Mouse (Mus musculus) forebrain, embryonic 14.5 days (tissue): ENCODE measurements around the gene Sppl2a. TPM values are rescaled to one million over a fixed set of nuclear protein-coding genes. Genes with fewer than 3 reads are reported as not detected.
A peak's percentile ranks its signal among the peaks of the same experiment; 100 is the strongest.

ENCODE experiments used
- ATAC-seq: fragments of 200-750 bp; cut with Nextera tagmentation; 2 replicates; pipeline ENCODE4 v1.8.0; 2017; ENCODE audit warnings: mild to moderate bottlenecking, moderate library complexity
- DNase-seq: peaks from one replicate; pipeline ENCODE4 v3.0.0-alpha.2; 2015; ENCODE audit warnings: low spot score
- H3K27ac ChIP-seq: fragments of 300-500 bp; sonication (generic); 2 replicates; pipeline ENCODE4 v1.5.1; 2014; ENCODE audit warnings: low read depth, mild to moderate bottlenecking, control low read depth, low read length, moderate library complexity
- H3K27me3 ChIP-seq: fragments of 300-500 bp; sonication (generic); replicated peaks from 2 replicates; pipeline ENCODE4 v1.6.1; 2014; ENCODE audit warnings: low read length, control low read depth, mixed read lengths; ENCODE audit not compliant: control insufficient read depth, insufficient read depth
- H3K36me3 ChIP-seq: fragments of 300-500 bp; sonication (generic); 2 replicates; pipeline ENCODE4 v1.6.1; 2014; ENCODE audit warnings: low read length, control low read depth; ENCODE audit not compliant: control insufficient read depth, insufficient read depth
- H3K4me1 ChIP-seq: fragments of 300-500 bp; sonication (generic); 2 replicates; pipeline ENCODE4 v1.6.1; 2014; ENCODE audit warnings: antibody characterized with exemption, low read length, control low read depth; ENCODE audit not compliant: control insufficient read depth, insufficient read depth
- H3K4me2 ChIP-seq: fragments of 300-500 bp; sonication (generic); 2 replicates; pipeline ENCODE4 v1.6.1; 2014; ENCODE audit warnings: mild to moderate bottlenecking, control low read depth, low read length
- H3K4me3 ChIP-seq: fragments of 300-500 bp; sonication (generic); 2 replicates; pipeline ENCODE4 v1.5.1; 2014; ENCODE audit warnings: low read depth, low read length, control low read depth
- H3K9ac ChIP-seq: fragments of 300-500 bp; sonication (generic); 2 replicates; pipeline ENCODE4 v1.6.1; 2014; ENCODE audit warnings: mild to moderate bottlenecking, low read length, control low read depth, moderate library complexity
- H3K9me3 ChIP-seq: fragments of 300-500 bp; sonication (generic); replicated peaks from 2 replicates; pipeline ENCODE4 v1.6.1; 2016; ENCODE audit warnings: low read length, control low read depth, mixed read lengths; ENCODE audit not compliant: control insufficient read depth
- WGBS: fragments of 180-500 bp; shearing (Covaris S2); extraction: QIAGEN DNeasy Blood & Tissue Kit; methylation state at CpG from one replicate; pipeline ENCODE4 v1.1.7; 2014; 5-methylcytosine and 5-hydroxymethylcytosine counted together
- polyA plus RNA-seq: library from polyadenylated mRNA; unstranded; fragments of >200 nt; fragmentation: Nextera tagmentation; extraction: Ambion mirVana; gene quantifications from 2 replicates; pipeline ENCODE4 v1.2.1, GENCODE M21; 2014

The Sppl2a gene
- polyA plus RNA-seq, 1 experiment from 2014 or later: 54.5 TPM

GRCm38 (mm10) chr2:126947646-126948045 lies 14.6 kb upstream of the Sppl2a start:
- no peak for DNase-seq
- H3K27me3 ChIP-seq: no peaks in the 10 kb centered on the region
- H3K4me3 ChIP-seq: no peak overlapping the region
- H3K9ac ChIP-seq: no peak overlapping the region
- ATAC-seq: no peak
- no peak overlapping the region for H3K4me2 ChIP-seq
- H3K9me3 ChIP-seq: no peaks in the 10 kb centered on the region
- H3K27ac ChIP-seq: no peak overlapping the region
- no peaks in the 10 kb centered on the region for H3K36me3 ChIP-seq
- no peaks in the 10 kb centered on the region for H3K4me1 ChIP-seq

GRCm38 (mm10) chr2:126943211-126943610 lies 10.2 kb upstream of the Sppl2a start:
- no peak overlapping the region for H3K4me2 ChIP-seq
- no peaks in the 10 kb centered on the region for H3K4me1 ChIP-seq
- H3K27ac ChIP-seq: no peak overlapping the region
- ATAC-seq (no peak), DNase-seq (no peak)
- no peaks in the 10 kb centered on the region for H3K36me3 ChIP-seq
- no peaks in the 10 kb centered on the region for H3K9me3 ChIP-seq
- H3K9ac ChIP-seq: no peak overlapping the region
- H3K27me3 ChIP-seq: no peaks in the 10 kb centered on the region
- 94% methylated on average over 2 of the region's 2 CpGs for WGBS
- no peak overlapping the region for H3K4me3 ChIP-seq

- Histone ChIP-seq H3K4me3 (no peak overlapping the region), H3K36me3 (no peaks in the 10 kb centered on the region), H3K27me3 (no peaks in the 10 kb centered on the region), H3K9me3 (no peaks in the 10 kb centered on the region), H3K4me1 (no peaks in the 10 kb centered on the region), H3K4me2 (no peak overlapping the region), H3K9ac (no peak overlapping the region), H3K27ac (no peak overlapping the region)
- no peak for ATAC-seq
- 80% methylated on average over 3 of the region's 3 CpGs for WGBS
- no peak for DNase-seq
Measured at GRCm38 (mm10) chr2:126940314-126940866, 7.4 kb upstream of the Sppl2a start.

- peak; percentile 24 for DNase-seq
- 55% methylated on average over 6 of the region's 6 CpGs for WGBS
Measured at GRCm38 (mm10) chr2:126938069-126938468, 5.0 kb upstream of the Sppl2a start.

GRCm38 (mm10) chr2:126933921-126934320 lies 886 bp upstream of the Sppl2a start:
- H3K4me2 ChIP-seq: no peak overlapping the region; the same call in 1 of the 2 replicates
- no peak overlapping the region for H3K27ac ChIP-seq
- no peaks in the 10 kb centered on the region for H3K27me3 ChIP-seq
- H3K36me3 ChIP-seq: no peaks in the 10 kb centered on the region
- H3K4me1 ChIP-seq: peaks cover 6% of the 10 kb centered on the region; the same call in 1 of the 2 replicates
- no peaks in the 10 kb centered on the region for H3K9me3 ChIP-seq
- no peak overlapping the region for H3K9ac ChIP-seq
- ATAC-seq (no peak), DNase-seq (no peak)
- no peak overlapping the region for H3K4me3 ChIP-seq

More at GRCm38 (mm10) chr2:126938069-126938468, 5.0 kb upstream of the Sppl2a start:
- no peak overlapping the region for H3K4me2 ChIP-seq
- no peak overlapping the region for H3K27ac ChIP-seq
- H3K36me3 ChIP-seq: no peaks in the 10 kb centered on the region
- no peaks in the 10 kb centered on the region for H3K27me3 ChIP-seq
- H3K4me3 ChIP-seq: no peak overlapping the region
- ATAC-seq: no peak
- peaks cover 2% of the 10 kb centered on the region; the same call in 1 of the 2 replicates for H3K4me1 ChIP-seq
- no peaks in the 10 kb centered on the region for H3K9me3 ChIP-seq
- no peak overlapping the region for H3K9ac ChIP-seq

GRCm38 (mm10) chr2:126932261-126932896 lies 656 bp downstream of the Sppl2a start:
- 1% methylated on average over 15 of the region's 15 CpGs for WGBS
- peaks cover under 1% of the 10 kb centered on the region; the same call in 1 of the 2 replicates for H3K36me3 ChIP-seq
- peak overlapping the region; percentile 86 for H3K9ac ChIP-seq
- DNase-seq: no peak
- peak overlapping the region; percentile 95 for H3K27ac ChIP-seq
- peak overlapping the region; percentile 62 for H3K4me3 ChIP-seq
- no peak; the same call in 1 of the 2 replicates for ATAC-seq
- H3K9me3 ChIP-seq: no peaks in the 10 kb centered on the region
- H3K4me1 ChIP-seq: peaks cover 6% of the 10 kb centered on the region; the same call in 1 of the 2 replicates
- no peaks in the 10 kb centered on the region for H3K27me3 ChIP-seq
- H3K4me2 ChIP-seq: peak overlapping the region; percentile 71

GRCm38 (mm10) chr2:126931784-126932183 lies 1.3 kb downstream of the Sppl2a start:
- ATAC-seq (no peak), DNase-seq (no peak)
- Histone ChIP-seq H3K4me2 (peak overlapping the region; percentile 71), H3K27ac (no peak overlapping the region), H3K9ac (no peak overlapping the region), H3K27me3 (no peaks in the 10 kb centered on the region), H3K9me3 (no peaks in the 10 kb centered on the region), H3K36me3 (peaks cover 6% of the 10 kb centered on the region), H3K4me1 (peaks cover 6% of the 10 kb centered on the region; the same call in 1 of the 2 replicates), H3K4me3 (peak overlapping the region; percentile 62)
- 58% methylated on average over 4 of the region's 4 CpGs for WGBS

- no peaks in the 10 kb centered on the region for H3K27me3 ChIP-seq
- no peak for ATAC-seq
- no peak for DNase-seq
- H3K4me3 ChIP-seq: no peak overlapping the region
- no peaks in the 10 kb centered on the region for H3K9me3 ChIP-seq
- no peak overlapping the region for H3K4me2 ChIP-seq
- no peak overlapping the region for H3K27ac ChIP-seq
- H3K9ac ChIP-seq: no peak overlapping the region
- 91% methylated on average over 6 of the region's 6 CpGs for WGBS
- H3K36me3 ChIP-seq: peaks cover 28% of the 10 kb centered on the region
- peaks cover 6% of the 10 kb centered on the region; the same call in 1 of the 2 replicates for H3K4me1 ChIP-seq
Measured at GRCm38 (mm10) chr2:126928681-126929080, 4.4 kb downstream of the Sppl2a start.

- DNase-seq (no peak), ATAC-seq (no peak)
- Histone ChIP-seq H3K36me3 (peaks cover 76% of the 10 kb centered on the region), H3K4me3 (no peak overlapping the region), H3K27me3 (no peaks in the 10 kb centered on the region), H3K4me2 (no peak overlapping the region), H3K9ac (no peak overlapping the region), H3K27ac (no peak overlapping the region), H3K4me1 (no peaks in the 10 kb centered on the region), H3K9me3 (no peaks in the 10 kb centered on the region)
- 83% methylated on average over 12 of the region's 12 CpGs for WGBS
Measured at GRCm38 (mm10) chr2:126920358-126921060, 12.5 kb downstream of the Sppl2a start.
